17 mouse cellular contexts compared by ENCODE assay signal in the genomic region with DNA sequence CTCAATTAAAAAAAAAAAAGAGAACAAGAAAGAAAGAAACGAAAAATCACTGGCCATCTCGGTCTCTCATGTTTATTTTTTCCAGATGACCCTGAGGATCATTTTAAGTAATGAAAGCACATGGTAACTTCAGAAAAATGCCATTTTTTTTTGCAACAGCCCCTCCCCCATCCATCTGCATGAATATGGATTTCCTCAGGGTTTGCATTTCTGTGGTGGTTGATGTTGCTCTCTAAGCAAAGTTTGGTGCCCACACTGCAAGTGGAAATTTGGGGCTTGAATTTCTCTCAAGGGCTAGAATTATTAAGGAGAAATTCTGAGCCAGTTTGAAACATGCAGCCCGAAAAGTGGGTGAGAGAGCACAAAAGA.
DNase-seq lines count a peak whose midpoint lies in the region; ATAC-seq and TF ChIP-seq lines count a peak whose summit lies in the region.
"Had no signal": no experiment of that assay in that cellular context is flagged by ENCODE, and none has a peak within 500 bp of the region (broad histone marks: within the 10 kb centered on the region; RNA-seq: fewer than 3 reads in every experiment).

No protein-coding gene starts in this region.

- H3K27me3 ChIP-seq in lung, embryonic 14.5 days (ENCODE audit: insufficient read depth, low read length) = no peaks in the 10 kb centered on the region
- no peaks in the 10 kb centered on the region for H3K27me3 ChIP-seq in embryonic facial prominence, embryonic 15.5 days
- no peaks in the 10 kb centered on the region for H3K27me3 ChIP-seq in liver, postnatal 0 days (ENCODE audit: insufficient read depth, low read length)
- H3K27me3 ChIP-seq: forebrain, embryonic 12.5 days; heart, embryonic 12.5 days; hindbrain, embryonic 15.5 days had no signal

- TF ChIP-seq CTCF in lung, embryonic 14.5 days (IDR thresholded peaks at IDR 0.05; ENCODE audit: low read depth) = no peak
- no peak for TF ChIP-seq CTCF in liver, postnatal 0 days (IDR thresholded peaks at IDR 0.05; ENCODE audit: low read depth)

- H3K4me1 ChIP-seq in lung, embryonic 14.5 days (ENCODE audit: insufficient read depth) = peaks cover 19% of the 10 kb centered on the region
- peaks cover 22% of the 10 kb centered on the region; the same call in 1 of the 2 replicates for H3K4me1 ChIP-seq in embryonic facial prominence, embryonic 15.5 days
- peaks cover 2% of the 10 kb centered on the region; the same call in 1 of the 2 replicates for H3K4me1 ChIP-seq in liver, postnatal 0 days (ENCODE audit: insufficient read depth)
- H3K4me1 ChIP-seq: forebrain, embryonic 12.5 days; hindbrain, embryonic 10.5 days; hindbrain, embryonic 15.5 days had no signal

- H3K27ac ChIP-seq in lung, embryonic 14.5 days (ENCODE audit: low read depth) = peak overlapping the region; percentile 65; the same call in 1 of the 2 replicates
- H3K27ac ChIP-seq in embryonic facial prominence, embryonic 15.5 days (replicated peaks) = peak overlapping the region; percentile 71
- no peak overlapping the region for H3K27ac ChIP-seq in liver, postnatal 0 days (ENCODE audit: low read depth)
- H3K27ac ChIP-seq: forebrain, embryonic 12.5 days; heart, adult 2 months; hindbrain, embryonic 10.5 days; hindbrain, embryonic 15.5 days had no signal

- 46% methylated on average over 3 of the region's 3 CpGs for WGBS in lung, embryonic 14.5 days
- WGBS in embryonic facial prominence, embryonic 15.5 days = 30% methylated on average over 3 of the region's 3 CpGs
- WGBS in liver, postnatal 0 days (ENCODE audit: insufficient replicate concordance) = 70% methylated on average over 3 of the region's 3 CpGs

- H3K9me3 ChIP-seq in lung, embryonic 14.5 days (ENCODE audit: low read depth, low read length) = no peaks in the 10 kb centered on the region
- no peaks in the 10 kb centered on the region for H3K9me3 ChIP-seq in embryonic facial prominence, embryonic 15.5 days (replicated peaks)
- no peaks in the 10 kb centered on the region for H3K9me3 ChIP-seq in liver, postnatal 0 days (ENCODE audit: low read length)
- H3K9me3 ChIP-seq: forebrain, embryonic 12.5 days; heart, embryonic 12.5 days; hindbrain, embryonic 10.5 days; hindbrain, embryonic 15.5 days had no signal

- no peak for ATAC-seq in lung, embryonic 14.5 days (ENCODE audit: insufficient read depth)
- no peak for ATAC-seq in embryonic facial prominence, embryonic 15.5 days (ENCODE audit: insufficient number of reproducible peaks, low FRiP score, low TSS enrichment, low read depth)
- ATAC-seq in liver, postnatal 0 days = no peak
- ATAC-seq: inflammation-experienced regulatory T-cells, adult 6 months; intestine, postnatal 0 days had no signal

- H3K9ac ChIP-seq in lung, embryonic 14.5 days = no peak overlapping the region
- no peak overlapping the region for H3K9ac ChIP-seq in embryonic facial prominence, embryonic 15.5 days
- H3K9ac ChIP-seq in liver, postnatal 0 days (replicated peaks) = no peak overlapping the region
- H3K9ac ChIP-seq: forebrain, embryonic 12.5 days; heart, embryonic 12.5 days; hindbrain, embryonic 15.5 days had no signal

- DNase-seq in cerebellum, postnatal 14 days = peak; percentile 41 to 52
- no peak for DNase-seq in cerebellum, adult 8-10 months
- DNase-seq in heart, adult 11 months = peak; percentile 45
- no peak for DNase-seq in heart, adult 9 months (ENCODE audit: low spot score in 2 of 2)
- DNase-seq in lung, embryonic 14.5 days = peak; percentile 70
- DNase-seq in lung, postnatal 25 days (ENCODE audit: low spot score) = no peak
- DNase-seq in liver, postnatal 0 days = no peak
- DNase-seq: adrenal gland, postnatal 10 days; gastrocnemius, postnatal 10 days; heart, adult 2 months had no signal

- no peak overlapping the region for H3K4me2 ChIP-seq in lung, embryonic 14.5 days
- H3K4me2 ChIP-seq in embryonic facial prominence, embryonic 15.5 days (replicated peaks) = 0 out of 2 replicates have a peak overlapping the region, but pooled peaks have one; percentile 1
- H3K4me2 ChIP-seq in liver, postnatal 0 days (ENCODE audit: low read depth, low read length) = no peak overlapping the region
- H3K4me2 ChIP-seq: forebrain, embryonic 12.5 days; heart, embryonic 12.5 days; hindbrain, embryonic 15.5 days had no signal

- TF ChIP-seq EP300 in liver, postnatal 0 days (IDR thresholded peaks at IDR 0.05; ENCODE audit: low read depth) = no peak

- H3K4me3 ChIP-seq in lung, embryonic 14.5 days (ENCODE audit: low read depth, low read length) = no peak overlapping the region
- no peak overlapping the region for H3K4me3 ChIP-seq in embryonic facial prominence, embryonic 15.5 days (replicated peaks)
- H3K4me3 ChIP-seq in liver, postnatal 0 days (ENCODE audit: low read depth, low read length) = no peak overlapping the region
- H3K4me3 ChIP-seq: forebrain, embryonic 12.5 days; heart, adult 2 months; heart, embryonic 12.5 days; hindbrain, embryonic 10.5 days; hindbrain, embryonic 15.5 days had no signal

- no peaks in the 10 kb centered on the region for H3K36me3 ChIP-seq in lung, embryonic 14.5 days (ENCODE audit: insufficient read depth)
- no peaks in the 10 kb centered on the region for H3K36me3 ChIP-seq in embryonic facial prominence, embryonic 15.5 days
- H3K36me3 ChIP-seq in liver, postnatal 0 days (replicated peaks; ENCODE audit: insufficient read depth, low read length) = no peaks in the 10 kb centered on the region
- H3K36me3 ChIP-seq: forebrain, embryonic 12.5 days; heart, embryonic 12.5 days; hindbrain, embryonic 10.5 days; hindbrain, embryonic 15.5 days had no signal

Comparison
In these comparisons a context has a peak if more than half of its experiments do, and no peak if none do; other contexts are left out.
1. DNase-seq: peak in cerebellum, postnatal 14 days (2 of 2), heart, adult 11 months (single experiment) and lung, embryonic 14.5 days (single experiment); none in cerebellum, adult 8-10 months (single experiment), heart, adult 9 months (0 of 2), lung, postnatal 25 days (single experiment) and liver, postnatal 0 days (single experiment).